Mouse (Mus musculus) erythroblast, embryonic 14.5 days (primary cell): ENCODE measurements around the gene Pcyt2.

Source experiments
- GATA1 ChIP-seq: IDR thresholded peaks from 2 replicates; pipeline ENCODE4 v1.6.1; 2012; ENCODE audit warnings: low read length, inconsistent platforms, mixed read lengths
- TAL1 ChIP-seq: IDR thresholded peaks from 3 replicates; pipeline ENCODE4 v1.6.1; 2012; ENCODE audit warnings: low read length, inconsistent platforms, mixed read lengths

GRCm38 (mm10) chr11:120588531-120588930 lies 29.2 kb downstream of the Pcyt2 start:
- TF ChIP-seq TAL1 (no peak), GATA1 (no peak)
